Mouse (Mus musculus) midbrain, postnatal 0 days (tissue): ENCODE measurements around the gene Adamts14. TPM values are rescaled to one million over a fixed set of nuclear protein-coding genes. Genes with fewer than 3 reads are reported as not detected.

Source experiments
- ATAC-seq: fragments of 200-750 bp; cut with Nextera tagmentation; 2 replicates; pipeline ENCODE4 v1.8.0; 2017; ENCODE audit warnings: moderate number of reproducible peaks, mild to moderate bottlenecking, moderate TSS enrichment, moderate library complexity; ENCODE audit not compliant: low FRiP score
- DNase-seq: peaks from one replicate; pipeline ENCODE4 v3.0.0-alpha.2; 2015; ENCODE audit warnings: low spot score
- H3K27ac ChIP-seq: fragments of 300-500 bp; sonication (generic); 2 replicates; pipeline ENCODE4 v1.5.1; 2014; ENCODE audit warnings: low read depth, mild to moderate bottlenecking, low read length, mixed read lengths
- H3K27me3 ChIP-seq: fragments of 300-500 bp; sonication (generic); 2 replicates; pipeline ENCODE4 v1.6.1; 2014; ENCODE audit warnings: low read length, control low read depth, mixed read lengths; ENCODE audit not compliant: insufficient read depth
- H3K36me3 ChIP-seq: fragments of 300-500 bp; sonication (generic); 2 replicates; pipeline ENCODE4 v1.6.1; 2014; ENCODE audit warnings: low read length, control low read depth, mixed read lengths; ENCODE audit not compliant: insufficient read depth
- H3K4me1 ChIP-seq: fragments of 300-500 bp; sonication (generic); 2 replicates; pipeline ENCODE4 v1.6.1; 2014; ENCODE audit warnings: mild to moderate bottlenecking, control low read depth, antibody characterized with exemption, low read length, mixed read lengths; ENCODE audit not compliant: insufficient read depth
- H3K4me2 ChIP-seq: fragments of 300-500 bp; sonication (generic); 2 replicates; pipeline ENCODE4 v1.6.1; 2014; ENCODE audit warnings: low read depth, mild to moderate bottlenecking, low read length, mixed read lengths; ENCODE audit not compliant: poor library complexity, severe bottlenecking
- H3K4me3 ChIP-seq: fragments of 300-500 bp; sonication (generic); 2 replicates; pipeline ENCODE4 v1.5.1; 2014; ENCODE audit warnings: low read depth, mild to moderate bottlenecking, low read length, moderate library complexity
- H3K9ac ChIP-seq: fragments of 300-500 bp; sonication (generic); replicated peaks from 2 replicates; pipeline ENCODE4 v1.6.1; 2014; ENCODE audit warnings: mild to moderate bottlenecking, low read length, moderate library complexity, mixed read lengths; ENCODE audit not compliant: poor library complexity, severe bottlenecking
- H3K9me3 ChIP-seq: fragments of 300-500 bp; sonication (generic); 2 replicates; pipeline ENCODE4 v1.6.1; 2016; ENCODE audit warnings: low read length, control low read depth
- CTCF ChIP-seq: IDR thresholded peaks from 2 replicates; pipeline ENCODE4 v1.5.1; 2016; ENCODE audit warnings: antibody characterized with exemption, mild to moderate bottlenecking
- WGBS: fragments of 180-500 bp; shearing (Covaris S2); extraction: QIAGEN DNeasy Blood & Tissue Kit; methylation state at CpG from one replicate; pipeline ENCODE4 v1.1.7; 2014; 5-methylcytosine and 5-hydroxymethylcytosine counted together
- polyA plus RNA-seq: library from polyadenylated mRNA; unstranded; fragments of >200 nt; fragmentation: Nextera tagmentation; extraction: Ambion mirVana; gene quantifications from 2 replicates; pipeline ENCODE4 v1.2.1, GENCODE M21; 2015
- total RNA-seq: library from RNA; depleted of rRNA; stranded (reverse); fragments of >200 nt; gene quantifications from 2 replicates; pipeline ENCODE4 v1.2.3, GENCODE M21; 2014

Gene Adamts14
- total and polyA plus RNA-seq, 2 experiments from 2014 or later: 0.27 to 1.1 TPM

- H3K4me3 ChIP-seq: no peak overlapping the region
- H3K4me2 ChIP-seq: no peak overlapping the region
- no peak for ATAC-seq
- 80% methylated on average over 9 of the region's 9 CpGs for WGBS
- H3K27ac ChIP-seq: no peak overlapping the region
- H3K4me1 ChIP-seq: no peaks in the 10 kb centered on the region
- H3K36me3 ChIP-seq: no peaks in the 10 kb centered on the region
- no peaks in the 10 kb centered on the region for H3K27me3 ChIP-seq
- H3K9me3 ChIP-seq: no peaks in the 10 kb centered on the region
- H3K9ac ChIP-seq: no peak overlapping the region
- no peak for TF ChIP-seq CTCF
- no peak for DNase-seq
These were observed 78.6 kb downstream of the Adamts14 start for GRCm38 (mm10) chr10:61194611-61195010.

GRCm38 (mm10) chr10:61188010-61188409 lies 85.2 kb downstream of the Adamts14 start:
- Histone ChIP-seq H3K4me1 (no peaks in the 10 kb centered on the region), H3K36me3 (no peaks in the 10 kb centered on the region), H3K9ac (no peak overlapping the region), H3K4me2 (no peak overlapping the region), H3K4me3 (no peak overlapping the region), H3K27ac (no peak overlapping the region), H3K27me3 (no peaks in the 10 kb centered on the region), H3K9me3 (no peaks in the 10 kb centered on the region)
- no peak for DNase-seq
- 73% methylated on average over 3 of the region's 3 CpGs for WGBS
- ATAC-seq: no peak
- TF ChIP-seq CTCF: no peak

- H3K9me3 ChIP-seq: no peaks in the 10 kb centered on the region
- no peak overlapping the region for H3K4me2 ChIP-seq
- H3K4me3 ChIP-seq: no peak overlapping the region
- no peak for ATAC-seq
- no peaks in the 10 kb centered on the region for H3K27me3 ChIP-seq
- H3K9ac ChIP-seq: no peak overlapping the region
- no peak overlapping the region for H3K27ac ChIP-seq
- no peaks in the 10 kb centered on the region for H3K36me3 ChIP-seq
- DNase-seq: no peak
- H3K4me1 ChIP-seq: no peaks in the 10 kb centered on the region
- WGBS: 86% methylated on average over 3 of the region's 3 CpGs
- TF ChIP-seq CTCF: no peak
These were observed 86.2 kb downstream of the Adamts14 start for GRCm38 (mm10) chr10:61187001-61187400.

GRCm38 (mm10) chr10:61179927-61180326 lies 93.3 kb downstream of the Adamts14 start:
- Histone ChIP-seq H3K4me1 (no peaks in the 10 kb centered on the region), H3K36me3 (no peaks in the 10 kb centered on the region), H3K4me2 (no peak overlapping the region), H3K27ac (no peak overlapping the region), H3K9ac (no peak overlapping the region), H3K27me3 (no peaks in the 10 kb centered on the region; the same call in 1 of the 2 replicates), H3K9me3 (no peaks in the 10 kb centered on the region), H3K4me3 (no peak overlapping the region)
- ATAC-seq (no peak), DNase-seq (peak; percentile 30)
- TF ChIP-seq CTCF: no peak
- 70% methylated on average over 6 of the region's 6 CpGs for WGBS

- H3K27ac ChIP-seq: no peak overlapping the region
- H3K36me3 ChIP-seq: no peaks in the 10 kb centered on the region
- H3K4me3 ChIP-seq: no peak overlapping the region
- no peaks in the 10 kb centered on the region for H3K4me1 ChIP-seq
- no peak for TF ChIP-seq CTCF
- no peak overlapping the region for H3K4me2 ChIP-seq
- H3K9ac ChIP-seq: no peak overlapping the region
- 89% methylated on average over 8 of the region's 8 CpGs for WGBS
- no peaks in the 10 kb centered on the region; the same call in 1 of the 2 replicates for H3K27me3 ChIP-seq
- ATAC-seq (no peak), DNase-seq (no peak)
- H3K9me3 ChIP-seq: no peaks in the 10 kb centered on the region
These were observed 94.6 kb downstream of the Adamts14 start for GRCm38 (mm10) chr10:61178687-61179086.

- no peak overlapping the region for H3K9ac ChIP-seq
- H3K36me3 ChIP-seq: no peaks in the 10 kb centered on the region
- WGBS: 87% methylated on average over 4 of the region's 4 CpGs
- no peaks in the 10 kb centered on the region for H3K9me3 ChIP-seq
- DNase-seq: no peak
- H3K4me3 ChIP-seq: no peak overlapping the region
- no peak for TF ChIP-seq CTCF
- no peak for ATAC-seq
- no peaks in the 10 kb centered on the region for H3K4me1 ChIP-seq
- no peak overlapping the region for H3K4me2 ChIP-seq
- no peak overlapping the region for H3K27ac ChIP-seq
- H3K27me3 ChIP-seq: no peaks in the 10 kb centered on the region; the same call in 1 of the 2 replicates
These were observed 95.5 kb downstream of the Adamts14 start for GRCm38 (mm10) chr10:61177751-61178150.
